Mouse (Mus musculus) ES-E14 (cell line): Measurements from ENCODE around the gene Ptpn4.

ENCODE experiments used
- CHD2 ChIP-seq: IDR thresholded peaks from 2 replicates; pipeline ENCODE4 v1.6.1; 2014; ENCODE audit warnings: mild to moderate bottlenecking, low read depth, low read length, inconsistent platforms
- HCFC1 ChIP-seq: IDR thresholded peaks from 2 replicates; pipeline ENCODE4 v1.6.1; 2012; ENCODE audit warnings: low read length, inconsistent platforms, borderline replicate concordance; ENCODE audit not compliant: insufficient read depth
- MAFK ChIP-seq: IDR thresholded peaks from 2 replicates; pipeline ENCODE4 v1.6.1; 2014; ENCODE audit warnings: mild to moderate bottlenecking, low read depth, low read length, inconsistent platforms; ENCODE audit not compliant: insufficient read depth
- ZC3H11A ChIP-seq: IDR thresholded peaks from 2 replicates; pipeline ENCODE4 v1.6.1; 2012; ENCODE audit warnings: low read depth, mild to moderate bottlenecking, inconsistent platforms, low read length, borderline replicate concordance
- ZNF384 ChIP-seq: IDR thresholded peaks from 2 replicates; pipeline ENCODE4 v1.6.1; 2012; ENCODE audit warnings: low read depth, low read length, inconsistent platforms

GRCm38 (mm10) chr1:119852980-119853379 lies 15.6 kb upstream of the Ptpn4 start:
- TF ChIP-seq ZNF384 (no peak), ZC3H11A (no peak), CHD2 (no peak), MAFK (no peak), HCFC1 (no peak)
